Mouse (Mus musculus) lung, postnatal 25 days (tissue): ENCODE results near the gene Gpr183.

ENCODE experiments used
- DNase-seq: peaks from one replicate; pipeline ENCODE4 v3.0.0; 2022; ENCODE audit warnings: low spot score

The Gpr183 gene

GRCm38 (mm10) chr14:121956291-121956690 lies 8.7 kb downstream of the Gpr183 start:
- DNase-seq = no peak

- no peak for DNase-seq
Observed at GRCm38 (mm10) chr14:121955176-121955795, 9.7 kb downstream of the Gpr183 start.

- no peak for DNase-seq
Observed at GRCm38 (mm10) chr14:121954608-121955007, 10.4 kb downstream of the Gpr183 start.

GRCm38 (mm10) chr14:121954129-121954528 lies 10.9 kb downstream of the Gpr183 start:
- no peak for DNase-seq

GRCm38 (mm10) chr14:121952046-121952400 lies 13.0 kb downstream of the Gpr183 start:
- no peak for DNase-seq

- DNase-seq = no peak
Observed at GRCm38 (mm10) chr14:121951399-121952045, 13.5 kb downstream of the Gpr183 start.

- DNase-seq = no peak
Observed at GRCm38 (mm10) chr14:121949897-121950296, 15.1 kb downstream of the Gpr183 start.

- DNase-seq = no peak
Observed at GRCm38 (mm10) chr14:121949436-121949835, 15.6 kb downstream of the Gpr183 start.

- no peak for DNase-seq
Observed at GRCm38 (mm10) chr14:121947966-121948365, 17.0 kb downstream of the Gpr183 start.

GRCm38 (mm10) chr14:121947201-121947760 lies 17.7 kb downstream of the Gpr183 start:
- no peak for DNase-seq

GRCm38 (mm10) chr14:121946728-121947127 lies 18.3 kb downstream of the Gpr183 start:
- DNase-seq = no peak

- no peak for DNase-seq
Observed at GRCm38 (mm10) chr14:121946131-121946530, 18.9 kb downstream of the Gpr183 start.

- DNase-seq = no peak
Observed at GRCm38 (mm10) chr14:121939582-121939981, 25.4 kb downstream of the Gpr183 start.

- DNase-seq = peak; percentile 41
Observed at GRCm38 (mm10) chr14:121938256-121939191, 26.5 kb downstream of the Gpr183 start.

- DNase-seq = no peak
Observed at GRCm38 (mm10) chr14:121937601-121938255, 27.3 kb downstream of the Gpr183 start.

GRCm38 (mm10) chr14:121936856-121937255 lies 28.1 kb downstream of the Gpr183 start:
- DNase-seq = no peak

GRCm38 (mm10) chr14:121936356-121936755 lies 28.6 kb downstream of the Gpr183 start:
- DNase-seq = no peak

- no peak for DNase-seq
Observed at GRCm38 (mm10) chr14:121934597-121934946, 30.4 kb downstream of the Gpr183 start.

- DNase-seq = no peak
Observed at GRCm38 (mm10) chr14:121933906-121934596, 30.9 kb downstream of the Gpr183 start.

GRCm38 (mm10) chr14:121932180-121932579 lies 32.8 kb downstream of the Gpr183 start:
- no peak for DNase-seq

GRCm38 (mm10) chr14:121931594-121931993 lies 33.4 kb downstream of the Gpr183 start:
- DNase-seq = no peak
